Mouse (Mus musculus) limb, embryonic 14.5 days (tissue): ENCODE results near the gene Hist1h2bq. TPM values are rescaled to one million over a fixed set of nuclear protein-coding genes. Genes with fewer than 3 reads are reported as not detected.
"Not testable (repeated sequence)": the region's sequence is repeated elsewhere in the genome, so short reads cannot be mapped to it uniquely, and the experiment has no call there.

Experiments used
- ATAC-seq: fragments of 200-750 bp; cut with Nextera tagmentation; 2 replicates; pipeline ENCODE4 v1.8.0; 2017; ENCODE audit warnings: low read depth, moderate number of reproducible peaks, moderate TSS enrichment; ENCODE audit not compliant: low FRiP score
- DNase-seq: peaks from one replicate; pipeline ENCODE4 v3.0.0-alpha.2; 2015; ENCODE audit warnings: low spot score
- H3K27ac ChIP-seq: fragments of 300-500 bp; sonication (generic); replicated peaks from 2 replicates; pipeline ENCODE4 v1.5.1; 2014; ENCODE audit warnings: low read depth, mild to moderate bottlenecking, low read length, moderate library complexity, mixed read lengths
- H3K27me3 ChIP-seq: fragments of 300-500 bp; sonication (generic); 2 replicates; pipeline ENCODE4 v1.6.1; 2014; ENCODE audit warnings: low read length, mixed read lengths; ENCODE audit not compliant: control insufficient read depth, insufficient read depth
- H3K36me3 ChIP-seq: fragments of 300-500 bp; sonication (generic); 2 replicates; pipeline ENCODE4 v1.6.1; 2014; ENCODE audit warnings: mild to moderate bottlenecking, low read length, moderate library complexity, mixed read lengths; ENCODE audit not compliant: control insufficient read depth, insufficient read depth
- H3K4me1 ChIP-seq: fragments of 300-500 bp; sonication (generic); 2 replicates; pipeline ENCODE4 v1.6.1; 2014; ENCODE audit warnings: antibody characterized with exemption, low read length, mixed read lengths; ENCODE audit not compliant: control insufficient read depth, insufficient read depth
- H3K4me2 ChIP-seq: fragments of 300-500 bp; sonication (generic); replicated peaks from 2 replicates; pipeline ENCODE4 v1.6.1; 2014; ENCODE audit warnings: low read depth, mild to moderate bottlenecking, low read length, moderate library complexity; ENCODE audit not compliant: severe bottlenecking
- H3K4me3 ChIP-seq: fragments of 300-500 bp; sonication (generic); replicated peaks from 2 replicates; pipeline ENCODE4 v1.5.1; 2014; ENCODE audit warnings: low read length
- H3K9ac ChIP-seq: fragments of 300-500 bp; sonication (generic); 2 replicates; pipeline ENCODE4 v1.6.1; 2014; ENCODE audit warnings: mild to moderate bottlenecking, low read depth, low read length, moderate library complexity; ENCODE audit not compliant: severe bottlenecking
- H3K9me3 ChIP-seq: fragments of 300-500 bp; sonication (generic); 2 replicates; pipeline ENCODE4 v1.6.1; 2016; ENCODE audit warnings: low read length; ENCODE audit not compliant: control insufficient read depth
- POLR2A ChIP-seq: fragments of 200-500 bp; IDR thresholded peaks from 2 replicates; pipeline ENCODE4 v1.8.0; 2012; ENCODE audit warnings: inconsistent platforms, mild to moderate bottlenecking, moderate library complexity, borderline replicate concordance; ENCODE audit not compliant: insufficient read depth, insufficient read length; ENCODE audit errors: extremely low read depth
- WGBS: fragments of 180-500 bp; shearing (Covaris S2); extraction: QIAGEN DNeasy Blood & Tissue Kit; methylation state at CpG from one replicate; pipeline ENCODE4 v1.1.7; 2014; 5-methylcytosine and 5-hydroxymethylcytosine counted together
- polyA plus RNA-seq, 2 experiments: library from polyadenylated mRNA; depleted of rRNA in 1 of 2; stranded (reverse) in 1 of 2; unstranded in 1 of 2; fragments of >200 nt; fragmentation: Nextera tagmentation in 1 of 2; extraction: Ambion mirVana in 1 of 2; gene quantifications; 2 replicates each; pipeline versions ENCODE4 v1.2.1 to v1.2.3; 2012 to 2014

Gene Hist1h2bq
- polyA plus RNA-seq, 2 experiments = 18.4 to 20.2 TPM

DNA sequence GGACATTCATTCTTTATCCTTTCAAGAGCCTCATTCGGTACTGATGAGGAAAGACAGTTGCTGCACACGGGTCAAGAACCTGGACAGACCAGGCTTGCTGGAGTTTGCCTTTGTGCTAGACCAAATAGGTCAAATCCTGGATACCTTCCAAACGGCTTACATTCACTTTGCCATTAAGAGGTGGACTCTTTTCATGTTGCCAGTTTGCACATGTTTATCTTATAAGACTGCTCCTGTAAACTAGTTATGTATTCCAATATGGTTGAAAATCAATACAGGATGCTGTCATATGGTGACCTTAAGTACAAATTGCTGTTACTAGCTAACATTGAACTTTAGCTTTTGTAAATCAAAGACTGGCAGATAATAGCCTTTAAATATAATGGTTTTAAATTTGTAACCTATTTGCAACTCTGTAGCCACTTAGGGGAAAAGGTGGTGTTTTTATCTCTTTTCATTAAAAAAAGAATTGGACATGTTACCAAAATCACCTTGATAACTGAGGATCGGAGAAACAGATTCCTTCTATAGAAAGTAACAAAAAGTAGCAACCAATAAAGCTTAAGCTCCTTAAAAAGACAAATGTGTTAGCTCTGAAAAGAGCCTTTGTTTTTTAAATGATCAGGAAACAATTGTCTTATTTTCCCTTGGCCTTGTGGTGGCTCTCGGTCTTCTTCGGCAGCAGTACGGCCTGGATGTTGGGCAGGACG is 23.7 kb downstream of the Hist1h2bq start:
- Histone ChIP-seq H3K9ac (peak overlapping the region; percentile 52), H3K9me3 (no peaks in the 10 kb centered on the region), H3K36me3 (no peaks in the 10 kb centered on the region), H3K4me2 (peak overlapping the region; percentile 50), H3K27ac (peak overlapping the region; percentile 85), H3K4me3 (peak overlapping the region; percentile 37), H3K4me1 (peaks cover 27% of the 10 kb centered on the region), H3K27me3 (no peaks in the 10 kb centered on the region)
- peak; percentile 72; the same call in 1 of the 2 replicates for TF ChIP-seq POLR2A
- ATAC-seq = no peak
- peak; percentile 50 for DNase-seq
- 11% methylated on average over 8 of the region's 8 CpGs for WGBS

DNA sequence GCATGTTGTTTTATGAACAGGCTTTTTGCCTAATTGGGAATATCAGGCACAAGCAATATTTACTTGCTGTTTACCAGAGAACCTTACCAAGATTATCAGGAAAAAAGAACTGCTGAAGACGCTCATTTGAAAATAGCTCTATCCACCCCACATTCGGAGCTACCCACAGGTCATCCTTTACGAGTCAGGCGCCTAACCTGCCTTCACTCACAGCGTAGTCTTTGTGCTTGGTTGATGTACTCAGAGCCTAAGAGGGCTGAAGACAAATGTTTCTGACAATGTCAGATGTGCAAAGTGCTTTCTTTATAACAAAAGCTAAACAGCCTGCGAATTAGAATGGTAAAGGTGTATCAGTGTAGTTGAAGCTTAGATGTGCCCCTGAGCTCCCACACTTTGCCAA is 25.7 kb downstream of the Hist1h2bq start:
- H3K27me3 ChIP-seq = no peaks in the 10 kb centered on the region
- H3K4me3 ChIP-seq = peak overlapping the region; percentile 36; the same call in 1 of the 2 replicates
- no peaks in the 10 kb centered on the region for H3K36me3 ChIP-seq
- no peak for TF ChIP-seq POLR2A
- H3K27ac ChIP-seq = peak overlapping the region; percentile 93
- 27% methylated on average over 6 of the region's 6 CpGs for WGBS
- DNase-seq (no peak), ATAC-seq (no peak)
- H3K4me1 ChIP-seq = peaks cover 20% of the 10 kb centered on the region
- peak overlapping the region; percentile 72 for H3K4me2 ChIP-seq
- H3K9me3 ChIP-seq = no peaks in the 10 kb centered on the region
- peak overlapping the region; percentile 52 for H3K9ac ChIP-seq

DNA sequence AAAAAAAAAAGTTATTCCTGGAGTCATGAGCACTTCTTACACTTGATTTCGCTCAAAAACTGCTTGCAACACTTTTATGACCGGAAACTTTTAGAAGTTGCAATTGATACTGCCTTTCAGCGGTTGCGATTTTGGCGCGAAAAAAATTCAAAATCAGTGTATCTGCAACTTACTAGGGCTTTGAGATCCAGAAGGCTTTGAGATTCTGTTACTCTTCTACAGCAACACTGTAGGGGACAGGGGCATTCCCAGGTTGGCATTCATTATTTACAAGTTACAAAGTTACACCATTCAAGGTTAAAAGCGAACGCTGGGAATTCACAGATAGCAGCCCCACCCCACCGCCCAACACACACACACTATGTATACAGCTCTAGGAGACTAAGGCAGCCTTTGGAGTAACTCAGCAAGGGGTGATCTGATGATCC is 26.2 kb downstream of the Hist1h2bq start:
- DNase-seq = peak; percentile 72
- Histone ChIP-seq H3K9ac (peak overlapping the region; percentile 52), H3K27ac (peak overlapping the region; percentile 93), H3K36me3 (no peaks in the 10 kb centered on the region), H3K4me1 (peaks cover 20% of the 10 kb centered on the region), H3K27me3 (no peaks in the 10 kb centered on the region), H3K4me3 (peak overlapping the region; percentile 36), H3K9me3 (no peaks in the 10 kb centered on the region), H3K4me2 (peak overlapping the region; percentile 72)
- TF ChIP-seq POLR2A = no peak
- WGBS = 2% methylated on average over 9 of the region's 9 CpGs
- ATAC-seq = no peak

DNA sequence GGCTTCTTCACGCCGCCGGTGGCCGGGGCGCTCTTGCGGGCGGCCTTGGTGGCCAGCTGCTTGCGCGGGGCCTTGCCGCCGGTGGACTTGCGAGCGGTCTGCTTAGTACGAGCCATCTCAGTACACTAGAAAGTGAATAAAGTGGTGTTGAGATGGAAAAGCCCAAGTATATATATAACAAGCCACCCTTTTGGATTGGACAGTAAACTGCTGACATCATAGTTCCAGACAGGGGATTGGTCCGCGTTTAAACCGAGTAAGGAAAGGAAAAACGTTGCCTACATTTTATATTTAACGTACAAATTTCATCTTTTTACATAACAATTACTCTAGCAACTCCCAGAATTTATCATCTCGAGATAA is 26.8 kb downstream of the Hist1h2bq start, which contains the start of gene Hist1h3i:
TSS of gene Hist1h3i (minus strand) at position 116 of the 363 bp plus-strand sequence.
- DNase-seq = peak; percentile 97
- no peaks in the 10 kb centered on the region for H3K36me3 ChIP-seq
- WGBS = 1% methylated on average over 13 of the region's 20 CpGs

DNA sequence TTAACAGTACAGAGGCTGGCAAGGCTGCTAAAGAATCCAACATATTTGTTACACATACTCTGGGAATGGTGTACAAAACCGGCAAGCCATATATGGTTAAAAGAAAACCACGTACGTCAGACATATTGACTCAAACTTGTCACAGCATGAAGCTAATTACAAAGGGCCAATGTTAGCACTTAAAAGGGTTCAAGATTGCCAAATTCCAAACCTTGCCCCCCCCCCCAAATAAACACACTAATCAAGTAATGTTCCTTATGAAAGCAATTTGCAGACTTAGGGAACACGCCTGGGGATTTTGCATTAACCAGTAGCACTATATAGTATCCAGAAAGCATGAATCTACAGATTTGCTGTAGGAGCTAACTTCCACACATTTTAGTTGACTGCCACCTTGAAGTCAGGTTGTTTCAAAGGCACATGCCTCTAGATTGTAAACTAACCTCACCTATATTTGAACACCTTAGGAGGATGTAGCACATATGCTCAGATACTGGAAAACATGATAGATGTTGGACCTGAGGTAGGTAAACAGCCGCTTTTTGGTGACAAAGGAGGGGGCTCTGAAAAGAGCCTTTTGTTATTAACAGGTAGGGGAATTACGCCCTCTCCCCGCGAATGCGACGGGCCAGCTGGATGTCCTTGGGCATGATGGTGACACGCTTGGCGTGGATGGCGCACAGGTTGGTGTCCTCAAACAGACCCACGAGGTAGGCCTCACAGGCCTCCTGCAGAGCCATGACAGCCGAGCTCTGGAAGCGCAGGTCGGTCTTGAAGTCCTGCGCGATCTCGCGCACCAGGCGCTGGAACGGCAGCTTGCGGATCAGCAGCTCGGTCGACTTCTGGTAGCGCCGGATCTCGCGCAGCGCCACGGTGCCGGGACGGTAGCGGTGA is 27.4 kb downstream of the Hist1h2bq start:
- TF ChIP-seq POLR2A = peak; percentile 73; the same call in 1 of the 2 replicates
- ATAC-seq, H3K36me3 ChIP-seq, H3K27me3 ChIP-seq, H3K9me3 ChIP-seq: not testable (repeated sequence)
- Histone ChIP-seq H3K4me1 (peaks cover 20% of the 10 kb centered on the region), H3K9ac (peak overlapping the region; percentile 60), H3K27ac (peak overlapping the region; percentile 93), H3K4me2 (peak overlapping the region; percentile 72), H3K4me3 (peak overlapping the region; percentile 36)
- under 1% methylated on average over 13 of the region's 35 CpGs for WGBS
- DNase-seq = peak; percentile 63

More for the DNA sequence above, 26.8 kb downstream of the Hist1h2bq start, which contains the start of gene Hist1h3i:
- peaks cover 21% of the 10 kb centered on the region for H3K4me1 ChIP-seq
- 0 out of 2 replicates have a peak, but pooled peaks have one; percentile 29 for TF ChIP-seq POLR2A
- H3K9me3 ChIP-seq = no peaks in the 10 kb centered on the region
- ATAC-seq = peak; percentile 76
- H3K27me3 ChIP-seq = no peaks in the 10 kb centered on the region
- H3K9ac ChIP-seq = peak within 1 kb of the TSS; percentile 60
- H3K4me3 ChIP-seq = peak within 1 kb of the TSS; percentile 36
- peak within 1 kb of the TSS; percentile 72 for H3K4me2 ChIP-seq
- peak within 1 kb of the TSS; percentile 93 for H3K27ac ChIP-seq
